Mouse (Mus musculus): ENCODE results near the gene Spata33. TPM values are rescaled to one million over a fixed set of nuclear protein-coding genes. Genes with fewer than 3 reads are reported as not detected.
A peak's percentile ranks its signal among the peaks of the same experiment; 100 is the strongest.

Spata33 gene
- polyA plus RNA-seq, 1 experiment from 2014 or later = 3.1 TPM

DNA sequence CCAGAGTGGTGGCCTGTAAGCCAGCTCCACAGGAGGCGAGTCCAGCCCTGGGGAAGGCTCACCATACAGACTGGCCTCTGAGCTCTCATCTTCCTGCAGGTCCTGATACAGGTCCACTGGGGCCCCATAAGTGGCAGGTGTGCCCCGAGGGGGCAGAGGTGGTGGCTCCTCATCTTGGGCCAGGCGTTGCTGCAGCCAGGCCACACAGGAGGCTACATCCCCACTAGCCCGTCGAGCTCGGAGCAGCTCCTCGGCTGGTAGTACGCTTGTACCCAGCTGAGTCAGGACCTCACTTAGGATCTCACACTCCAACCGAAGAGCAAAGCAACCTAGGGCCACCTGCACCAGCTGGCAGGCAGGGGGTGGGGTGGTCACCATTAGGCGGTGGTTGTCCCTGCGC, 21.1 kb downstream of the Spata33 start:
- no peak for ATAC-seq (ENCODE audit: insufficient read depth, low FRiP score, low read depth)

DNA sequence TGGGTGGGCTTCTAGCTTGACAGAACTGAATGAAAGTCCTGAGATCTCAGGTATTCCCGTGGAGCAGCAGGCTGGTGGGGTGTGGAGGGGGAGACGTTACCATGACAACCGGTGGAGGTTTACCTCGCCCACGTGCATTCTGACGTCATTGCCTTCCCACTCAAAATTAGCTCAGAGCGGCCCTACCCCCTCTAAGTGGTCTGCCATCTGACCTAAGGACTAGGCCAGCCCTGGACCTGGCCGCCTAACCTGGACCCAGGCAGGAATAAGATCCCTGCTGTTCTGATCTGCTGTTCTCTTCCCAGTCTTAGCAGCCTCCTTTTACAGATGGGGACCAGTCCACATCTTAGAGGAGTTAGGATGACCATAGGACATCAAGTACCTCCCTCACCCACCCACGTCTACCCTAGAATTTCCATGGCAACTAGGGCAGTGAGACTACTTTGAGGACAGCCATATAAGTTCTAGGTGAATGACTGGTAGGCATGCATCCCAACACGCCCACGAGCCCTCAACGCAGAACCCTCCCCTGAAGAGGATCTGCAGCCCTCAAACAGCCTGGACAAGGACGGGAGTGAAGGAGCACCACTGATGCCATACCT, 22.4 kb downstream of the Spata33 start:
- 28% methylated on average over 13 of the region's 13 CpGs for WGBS
- H3K9me3 ChIP-seq = no peaks in the 10 kb centered on the region

More for the DNA sequence above, 21.1 kb downstream of the Spata33 start:
- Histone ChIP-seq H3K9ac (no peak overlapping the region), H3K4me2 (no peak overlapping the region), H3K27ac (no peak overlapping the region), H3K4me1 (peaks cover 8% of the 10 kb centered on the region), H3K4me3 (replicated peaks) (no peak overlapping the region), H3K36me3 (0 out of 2 replicates have a peak, but pooled peaks cover 6% of the 10 kb centered on the region), H3K9me3 (no peaks in the 10 kb centered on the region), H3K27me3 (replicated peaks) (peaks cover 14% of the 10 kb centered on the region; the same call in 1 of the 2 replicates)
- WGBS = 77% methylated on average over 11 of the region's 11 CpGs

DNA sequence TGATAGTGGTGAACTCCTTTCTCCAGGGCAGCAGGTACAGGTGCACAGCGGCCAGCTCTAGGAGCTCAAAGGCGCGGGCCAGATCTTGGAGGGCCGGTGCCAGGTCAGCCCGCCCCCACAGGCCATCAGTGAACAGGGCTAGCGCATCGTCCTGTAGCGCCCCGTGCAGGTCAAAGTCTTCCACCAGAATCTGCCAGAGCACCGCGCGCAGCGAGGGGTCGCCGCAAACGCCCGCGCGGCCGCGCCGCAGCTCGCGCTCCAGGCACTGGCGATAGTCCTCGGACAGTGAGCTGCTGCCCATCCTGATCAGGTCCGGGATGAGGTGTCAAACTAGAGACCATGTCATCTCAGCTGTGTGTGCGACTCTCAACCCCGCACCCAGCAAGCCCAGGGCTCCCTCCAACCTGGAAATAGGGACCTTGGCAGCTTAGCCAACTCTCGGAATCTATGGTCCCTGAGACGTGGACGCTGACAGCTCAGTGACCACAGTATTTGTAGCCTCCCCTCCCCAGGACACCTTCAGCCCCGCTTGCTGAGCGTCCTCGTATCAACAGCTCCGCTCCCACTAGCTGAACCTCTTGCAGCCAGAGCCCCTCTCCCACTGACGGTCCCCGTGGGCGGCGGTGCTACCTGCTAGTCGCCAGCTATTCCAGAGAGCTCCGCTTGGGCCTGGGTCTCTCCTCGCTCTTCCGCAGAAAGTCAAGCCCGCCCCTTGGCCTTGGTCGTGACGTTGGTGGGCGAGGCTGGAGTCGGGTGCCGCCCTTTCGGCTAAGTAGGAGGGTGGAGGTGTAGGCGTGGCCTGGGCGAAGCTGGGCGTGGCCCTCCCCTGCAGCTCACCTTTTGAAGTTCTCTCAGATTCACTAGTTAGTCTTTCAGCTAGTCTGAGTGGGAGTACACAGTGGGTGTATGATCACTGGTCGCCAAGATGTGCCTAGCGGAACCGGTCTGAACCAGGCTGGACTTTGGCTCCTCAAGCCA, 23.2 kb downstream of the Spata33 start, which contains the start of gene Spata2l:
Spata2l (minus strand) TSS at position 714 of the 978 bp plus-strand sequence.
- under 1% methylated on average over 57 of the region's 57 CpGs for WGBS
- Histone ChIP-seq H3K4me1 (peaks cover 8% of the 10 kb centered on the region), H3K36me3 (no peaks in the 10 kb centered on the region), H3K9me3 (no peaks in the 10 kb centered on the region), H3K27me3 (replicated peaks) (peaks cover 14% of the 10 kb centered on the region; the same call in 1 of the 2 replicates), H3K4me3 (replicated peaks) (peak within 1 kb of the TSS; percentile 62), H3K9ac (peak within 1 kb of the TSS; percentile 56), H3K4me2 (peak within 1 kb of the TSS; percentile 96), H3K27ac (no peak within 1 kb of the TSS)
- ATAC-seq (ENCODE audit: insufficient read depth, low FRiP score, low read depth) = peak; percentile 83

More for the DNA sequence above, 22.4 kb downstream of the Spata33 start:
- Histone ChIP-seq H3K4me1 (peaks cover 8% of the 10 kb centered on the region), H3K27me3 (replicated peaks) (peaks cover 14% of the 10 kb centered on the region; the same call in 1 of the 2 replicates), H3K9ac (peak overlapping the region; percentile 56), H3K36me3 (no peaks in the 10 kb centered on the region), H3K4me3 (replicated peaks) (peak overlapping the region; percentile 62), H3K27ac (no peak overlapping the region), H3K4me2 (peak overlapping the region; percentile 96)
- no peak for ATAC-seq (ENCODE audit: insufficient read depth, low FRiP score, low read depth)

DNA sequence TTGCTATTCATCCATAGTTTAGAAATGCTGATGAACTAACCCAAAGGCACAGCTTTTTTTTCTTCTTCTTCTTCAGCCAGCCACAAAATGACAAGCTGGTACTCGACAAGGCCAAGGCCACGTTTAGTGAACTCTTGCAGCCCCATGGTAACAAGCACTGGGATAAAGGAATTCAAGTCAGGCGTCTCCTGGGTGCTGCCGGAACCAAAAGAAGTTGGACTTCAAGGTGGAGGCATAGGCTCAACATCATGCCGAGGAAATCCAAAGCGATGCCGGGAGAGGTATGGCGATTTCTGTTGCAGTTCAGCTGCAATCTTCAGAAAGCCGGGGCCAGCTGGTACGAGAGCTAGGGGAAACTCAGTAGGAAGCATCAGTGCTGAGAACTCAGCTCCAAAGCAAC, 26.8 kb downstream of the Spata33 start:
- Histone ChIP-seq H3K9me3 (no peaks in the 10 kb centered on the region), H3K4me2 (no peak overlapping the region), H3K27ac (no peak overlapping the region), H3K27me3 (replicated peaks) (peaks cover 11% of the 10 kb centered on the region; the same call in 1 of the 2 replicates), H3K4me3 (replicated peaks) (no peak overlapping the region), H3K4me1 (peaks cover 8% of the 10 kb centered on the region), H3K9ac (no peak overlapping the region), H3K36me3 (0 out of 2 replicates have a peak, but pooled peaks cover 4% of the 10 kb centered on the region)
- 86% methylated on average over 10 of the region's 10 CpGs for whole genome bisulfite sequencing
- ATAC-seq (ENCODE audit: insufficient read depth, low FRiP score, low read depth) = no peak

DNA sequence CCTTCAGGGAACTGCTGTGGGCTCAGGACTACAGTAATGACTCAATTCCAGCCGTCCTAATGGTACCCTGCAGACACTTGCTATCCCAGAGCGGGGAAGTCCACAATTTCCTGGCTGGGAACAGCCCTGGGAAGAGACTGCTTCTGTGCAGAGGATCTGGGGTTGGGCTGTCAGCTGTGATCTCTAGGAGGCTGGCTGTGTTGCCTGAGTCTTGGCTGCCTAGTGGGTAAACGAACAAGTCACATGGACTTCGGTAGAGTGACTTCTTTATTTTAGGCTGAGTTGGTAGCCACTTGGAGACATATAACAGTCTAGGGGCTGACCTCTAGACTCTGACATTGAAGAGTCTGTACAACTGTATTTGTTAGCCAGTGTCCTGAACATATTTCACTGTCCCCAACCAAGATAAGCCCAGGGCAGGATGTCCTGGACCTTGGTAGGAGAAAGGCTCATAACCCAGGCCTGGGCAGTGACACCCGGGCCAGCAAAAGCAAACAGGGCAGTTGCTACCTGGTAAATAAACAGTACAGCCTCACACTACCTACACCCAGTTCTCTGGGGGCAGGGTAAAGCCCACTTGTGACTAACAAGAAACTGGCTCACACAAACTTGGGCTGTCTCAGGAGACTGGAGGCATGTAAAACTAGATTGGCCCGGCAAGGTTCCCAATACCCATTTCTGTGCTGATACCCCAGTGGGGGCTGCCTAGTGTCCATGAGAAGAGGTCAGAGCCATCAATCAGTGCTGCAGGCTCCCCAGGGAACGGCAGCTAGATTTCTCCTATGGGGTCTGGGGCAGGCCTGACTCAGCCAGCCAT, 29.7 kb downstream of the Spata33 start:
- no peak overlapping the region for H3K9ac ChIP-seq
- no peak overlapping the region for H3K4me2 ChIP-seq
- peaks cover 18% of the 10 kb centered on the region; the same call in 1 of the 2 replicates for H3K36me3 ChIP-seq
- no peak for ATAC-seq (ENCODE audit: insufficient read depth, low FRiP score, low read depth)
- no peaks in the 10 kb centered on the region for H3K27me3 ChIP-seq (replicated peaks)
- no peaks in the 10 kb centered on the region for H3K9me3 ChIP-seq
- no peak overlapping the region for H3K4me3 ChIP-seq (replicated peaks)
- H3K27ac ChIP-seq = no peak overlapping the region
- WGBS = 81% methylated on average over 7 of the region's 7 CpGs
- H3K4me1 ChIP-seq = no peaks in the 10 kb centered on the region

DNA sequence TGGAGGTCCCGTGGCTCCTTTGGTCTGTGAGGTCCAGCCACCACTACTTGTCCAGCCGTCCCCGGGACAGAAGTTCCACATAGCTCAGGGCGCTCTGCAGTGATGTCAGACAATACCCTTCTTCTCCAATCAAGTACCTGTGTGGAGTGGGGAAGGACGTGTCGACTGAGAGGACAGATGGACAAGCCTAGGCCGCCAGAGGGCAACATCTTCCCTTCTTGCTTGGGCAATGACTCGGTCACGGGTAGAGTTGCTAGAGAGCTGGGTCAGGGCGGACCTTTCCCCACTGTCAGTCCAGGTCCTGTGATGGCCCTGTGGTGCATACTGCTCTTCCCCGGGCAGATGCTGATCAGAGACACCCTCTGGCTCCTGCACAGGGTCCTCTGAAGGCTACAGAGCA, 30.4 kb downstream of the Spata33 start:
- no peak; the same call in 1 of the 2 replicates for ATAC-seq (ENCODE audit: insufficient read depth, low FRiP score, low read depth)
- H3K36me3 ChIP-seq = peaks cover 25% of the 10 kb centered on the region; the same call in 1 of the 2 replicates
- no peak overlapping the region for H3K4me3 ChIP-seq (replicated peaks)
- H3K27me3 ChIP-seq (replicated peaks) = no peaks in the 10 kb centered on the region
- no peaks in the 10 kb centered on the region for H3K4me1 ChIP-seq
- WGBS = 72% methylated on average over 11 of the region's 11 CpGs
- H3K4me2 ChIP-seq = no peak overlapping the region
- no peak overlapping the region for H3K9ac ChIP-seq
- no peak overlapping the region for H3K27ac ChIP-seq
- H3K9me3 ChIP-seq = no peaks in the 10 kb centered on the region

DNA sequence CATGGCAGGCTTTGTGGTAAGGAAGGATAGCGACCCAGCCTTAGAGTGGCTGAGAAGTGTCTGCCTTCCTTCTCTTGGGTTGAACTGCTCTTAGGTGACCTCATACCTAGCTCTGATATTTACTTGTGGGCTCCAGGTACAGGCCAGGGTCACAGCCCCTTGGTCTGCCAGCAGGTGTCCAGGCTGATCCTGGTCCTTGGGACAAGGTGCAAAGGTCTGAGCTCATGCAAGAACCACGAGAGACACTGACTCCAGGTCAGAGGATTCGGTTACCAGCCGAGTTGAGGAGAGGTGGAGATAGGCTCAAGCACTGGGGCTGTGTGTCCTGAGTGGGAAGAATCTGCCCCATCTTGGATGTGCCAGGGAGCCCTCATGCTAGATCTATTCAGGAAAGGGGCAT, 31.8 kb downstream of the Spata33 start:
- WGBS = 94% methylated on average over 4 of the region's 4 CpGs
- no peak for ATAC-seq (ENCODE audit: insufficient read depth, low FRiP score, low read depth)
- peaks cover 34% of the 10 kb centered on the region; the same call in 1 of the 2 replicates for H3K36me3 ChIP-seq

DNA sequence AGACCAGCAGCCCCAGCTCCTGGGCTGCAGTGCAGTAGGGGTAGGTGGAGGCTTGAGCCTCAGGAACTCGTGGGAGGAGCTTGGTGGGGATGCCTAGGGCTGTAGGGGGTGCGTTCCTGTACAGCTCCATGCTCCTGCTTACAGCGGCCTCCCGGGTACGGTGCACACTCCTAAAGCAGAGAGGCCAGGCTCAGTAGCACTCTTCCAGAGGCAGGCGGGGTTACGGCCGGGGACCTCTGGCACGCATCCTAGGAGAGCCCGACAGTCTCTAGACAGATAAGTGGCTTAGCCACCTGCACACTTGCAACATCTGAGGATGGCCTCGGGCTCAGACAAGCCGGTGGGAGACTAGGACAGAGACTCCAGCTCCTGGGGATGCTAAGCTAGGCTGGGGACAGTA, 32.9 kb downstream of the Spata33 start:
- no peaks in the 10 kb centered on the region for H3K27me3 ChIP-seq (replicated peaks)
- no peak overlapping the region for H3K4me3 ChIP-seq (replicated peaks)
- peaks cover 38% of the 10 kb centered on the region; the same call in 1 of the 2 replicates for H3K36me3 ChIP-seq
- ATAC-seq (ENCODE audit: insufficient read depth, low FRiP score, low read depth) = no peak
- no peak overlapping the region for H3K9ac ChIP-seq
- no peaks in the 10 kb centered on the region for H3K4me1 ChIP-seq
- H3K27ac ChIP-seq = no peak overlapping the region
- 89% methylated on average over 12 of the region's 12 CpGs for WGBS
- H3K9me3 ChIP-seq = no peaks in the 10 kb centered on the region
- no peak overlapping the region for H3K4me2 ChIP-seq

More for the DNA sequence above, 31.8 kb downstream of the Spata33 start:
- H3K4me2 ChIP-seq = no peak overlapping the region
- no peaks in the 10 kb centered on the region for H3K9me3 ChIP-seq
- no peak overlapping the region for H3K4me3 ChIP-seq (replicated peaks)
- H3K9ac ChIP-seq = no peak overlapping the region
- H3K4me1 ChIP-seq = no peaks in the 10 kb centered on the region
- no peak overlapping the region for H3K27ac ChIP-seq
- H3K27me3 ChIP-seq (replicated peaks) = no peaks in the 10 kb centered on the region

DNA sequence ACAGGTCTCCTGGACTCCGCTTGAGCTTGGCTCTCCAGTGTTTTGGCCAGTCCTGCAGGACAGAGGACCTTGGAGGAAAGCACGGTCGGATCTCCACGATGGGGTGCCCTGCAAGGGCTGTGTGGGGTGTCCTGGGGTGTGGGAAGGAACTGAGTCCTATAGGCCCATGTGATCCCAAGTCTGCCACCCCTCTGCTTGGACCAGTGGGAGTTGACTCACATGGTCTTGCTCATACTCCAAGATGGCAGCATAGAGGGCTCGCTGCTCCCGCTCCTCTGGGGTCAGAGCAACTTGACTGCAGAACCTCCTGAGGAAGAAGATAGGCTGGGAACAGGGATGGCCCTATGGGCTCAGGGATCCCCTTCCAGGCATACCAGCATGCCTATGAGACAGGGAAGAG, 35.1 kb downstream of the Spata33 start:
- no peak overlapping the region for H3K4me3 ChIP-seq (replicated peaks)
- ATAC-seq (ENCODE audit: insufficient read depth, low FRiP score, low read depth) = no peak
- H3K4me2 ChIP-seq = no peak overlapping the region
- H3K9ac ChIP-seq = no peak overlapping the region
- no peaks in the 10 kb centered on the region for H3K9me3 ChIP-seq
- H3K4me1 ChIP-seq = peaks cover under 1% of the 10 kb centered on the region
- whole genome bisulfite sequencing = 96% methylated on average over 6 of the region's 6 CpGs
- no peaks in the 10 kb centered on the region for H3K27me3 ChIP-seq (replicated peaks)
- peaks cover 42% of the 10 kb centered on the region; the same call in 1 of the 2 replicates for H3K36me3 ChIP-seq
- H3K27ac ChIP-seq = no peak overlapping the region

DNA sequence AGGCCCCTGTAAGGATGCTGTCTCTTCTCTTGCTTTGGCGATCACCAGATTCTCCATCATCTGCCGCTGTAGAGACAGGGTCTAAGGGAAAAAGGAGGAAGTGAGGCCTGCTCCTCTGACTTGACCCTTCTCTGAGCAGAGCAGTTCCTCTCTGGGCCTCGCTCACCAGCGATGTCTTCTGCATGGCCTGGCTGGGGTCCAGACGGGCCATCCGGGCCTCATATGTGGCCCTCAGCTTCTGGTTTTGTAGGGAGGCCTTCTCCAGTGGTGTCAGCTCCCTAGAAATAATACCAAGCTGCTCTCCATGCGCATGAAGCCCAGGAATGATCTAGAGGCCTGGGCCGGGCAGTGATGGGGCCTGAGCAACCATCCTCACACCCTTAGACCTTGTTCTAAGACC, 36.0 kb downstream of the Spata33 start:
- Histone ChIP-seq H3K9ac (no peak overlapping the region), H3K9me3 (no peaks in the 10 kb centered on the region), H3K4me1 (peaks cover 8% of the 10 kb centered on the region), H3K27ac (no peak overlapping the region), H3K4me2 (no peak overlapping the region), H3K27me3 (replicated peaks) (no peaks in the 10 kb centered on the region), H3K4me3 (replicated peaks) (no peak overlapping the region), H3K36me3 (peaks cover 38% of the 10 kb centered on the region; the same call in 1 of the 2 replicates)
- 90% methylated on average over 8 of the region's 8 CpGs for WGBS
- ATAC-seq (ENCODE audit: insufficient read depth, low FRiP score, low read depth) = no peak

DNA sequence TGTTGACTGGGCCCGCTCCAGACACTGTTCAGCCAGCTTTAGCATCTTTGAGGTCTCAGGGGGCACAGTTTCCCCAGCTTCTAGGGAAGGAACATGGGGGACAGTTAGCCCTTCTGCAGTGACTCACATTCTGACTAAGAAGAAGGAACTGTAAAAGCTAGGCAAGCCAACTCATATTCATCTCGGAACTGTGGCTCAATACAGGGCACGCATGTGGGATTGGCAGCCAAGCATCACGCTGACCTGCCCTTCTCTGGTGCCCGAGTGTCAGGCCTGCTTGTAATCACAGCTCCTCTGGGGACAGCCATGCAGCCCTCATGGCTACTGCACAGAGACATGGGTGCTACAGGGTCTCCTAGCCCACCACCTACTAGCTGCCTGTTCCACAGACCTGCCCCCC, 38.3 kb downstream of the Spata33 start:
- Histone ChIP-seq H3K4me2 (no peak overlapping the region), H3K9me3 (no peaks in the 10 kb centered on the region), H3K27ac (no peak overlapping the region), H3K27me3 (replicated peaks) (no peaks in the 10 kb centered on the region), H3K4me1 (peaks cover 19% of the 10 kb centered on the region), H3K4me3 (replicated peaks) (no peak overlapping the region), H3K36me3 (peaks cover 36% of the 10 kb centered on the region; the same call in 1 of the 2 replicates), H3K9ac (no peak overlapping the region)
- no peak for ATAC-seq (ENCODE audit: insufficient read depth, low FRiP score, low read depth)
- 95% methylated on average over 5 of the region's 5 CpGs for WGBS
